Mouse (Mus musculus) heart, postnatal 10 days (tissue): ENCODE results near the gene Dcbld2. TPM values are rescaled to one million over a fixed set of nuclear protein-coding genes. Genes with fewer than 3 reads are reported as not detected.

Source experiments
- DNase-seq, 2 experiments: peaks; one replicate each; pipeline ENCODE4 v3.0.0; 2021
- intact Hi-C: fragments of 180-260 bp; cut with DNase I; formaldehyde crosslinking; loops from one replicate; pipeline ENCODE4 v1.15.1; 2025
- total RNA-seq, 2 experiments: library from RNA; stranded (reverse); gene quantifications; 2 replicates each; pipeline ENCODE4 v1.2.3; 2021

Dcbld2 gene
- total RNA-seq, 2 experiments from 2014 or later: 21.2 to 26.2 TPM

- peak; percentile 51 to 56 for DNase-seq
- intact Hi-C loops: loop anchor here (2.0 to 5.0 kb wide), 2 partner anchors 20 to 46 kb away; partner anchors contain the start of gene St3gal6
Measured at GRCm38 (mm10) chr16:58476363-58476762, 68.1 kb downstream of the Dcbld2 start.

GRCm38 (mm10) chr16:58479898-58480448 is 71.7 kb downstream of the Dcbld2 start:
- no peak for DNase-seq
- intact Hi-C loops: loop anchor here (5.0 kb wide), 1 partner anchor 42 kb away; the partner anchor contains the start of gene St3gal6

- peak in 1 of 2 experiments; percentile 25 for DNase-seq
- intact Hi-C loops: no loop called here
Measured at GRCm38 (mm10) chr16:58481219-58481905, 73.1 kb downstream of the Dcbld2 start.

GRCm38 (mm10) chr16:58481906-58482270 is 73.6 kb downstream of the Dcbld2 start:
- intact Hi-C loops: no loop called here
- no peak for DNase-seq

- DNase-seq: peak; percentile 22 to 26
Measured at GRCm38 (mm10) chr16:58482296-58482695, 74.1 kb downstream of the Dcbld2 start.

GRCm38 (mm10) chr16:58487861-58488260 is 79.6 kb downstream of the Dcbld2 start:
- intact Hi-C loops: no loop called here
- DNase-seq: no peak

More at GRCm38 (mm10) chr16:58482296-58482695, 74.1 kb downstream of the Dcbld2 start:
- intact Hi-C loops: no loop called here

- no peak for DNase-seq
- intact Hi-C loops: loop anchor here (2.0 kb wide), 1 partner anchor 20 kb away; no protein-coding TSS in a partner anchor
Measured at GRCm38 (mm10) chr16:58496791-58497190, 88.5 kb downstream of the Dcbld2 start.

GRCm38 (mm10) chr16:58497886-58498713 is 89.9 kb downstream of the Dcbld2 start:
- intact Hi-C loops: loop anchor here (2.0 kb wide), 1 partner anchor 21 kb away; no protein-coding TSS in a partner anchor
- no peak for DNase-seq

- peak in 1 of 2 experiments; percentile 35 for DNase-seq
- intact Hi-C loops: no loop called here
Measured at GRCm38 (mm10) chr16:58499172-58499584, 90.9 kb downstream of the Dcbld2 start.

GRCm38 (mm10) chr16:58499650-58500049 is 91.4 kb downstream of the Dcbld2 start:
- intact Hi-C loops: no loop called here
- no peak for DNase-seq

GRCm38 (mm10) chr16:58501760-58502301 is 93.6 kb downstream of the Dcbld2 start:
- intact Hi-C loops: no loop called here
- DNase-seq: peak in 1 of 2 experiments; percentile 32

- intact Hi-C loops: no loop called here
Measured at GRCm38 (mm10) chr16:58502566-58502965, 94.3 kb downstream of the Dcbld2 start.

GRCm38 (mm10) chr16:58504945-58505344 is 96.7 kb downstream of the Dcbld2 start:
- DNase-seq: no peak
- intact Hi-C loops: no loop called here

More at GRCm38 (mm10) chr16:58502566-58502965, 94.3 kb downstream of the Dcbld2 start:
- DNase-seq: no peak

GRCm38 (mm10) chr16:58512181-58512761 is 104.0 kb downstream of the Dcbld2 start:
- peak; percentile 58 to 73 for DNase-seq
- intact Hi-C loops: loop anchor here (5.0 kb wide), 1 partner anchor 45 kb away; no protein-coding TSS in a partner anchor

GRCm38 (mm10) chr16:58512887-58513286 is 104.6 kb downstream of the Dcbld2 start:
- intact Hi-C loops: loop anchor here (5.0 kb wide), 1 partner anchor 46 kb away; no protein-coding TSS in a partner anchor
- peak; percentile 65 to 67 for DNase-seq

GRCm38 (mm10) chr16:58513755-58514154 is 105.5 kb downstream of the Dcbld2 start:
- DNase-seq: peak; percentile 48 to 57
- intact Hi-C loops: loop anchor here (5.0 kb wide), 1 partner anchor 46 kb away; no protein-coding TSS in a partner anchor

- intact Hi-C loops: loop anchor here (5.0 kb wide), 1 partner anchor 47 kb away; no protein-coding TSS in a partner anchor
- peak in 1 of 2 experiments; percentile 29 for DNase-seq
Measured at GRCm38 (mm10) chr16:58514565-58514964, 106.3 kb downstream of the Dcbld2 start.

- DNase-seq: no peak
- intact Hi-C loops: loop anchor here (5.0 kb wide), 1 partner anchor 156 kb away; the partner anchor contains the start of gene Cpox
Measured at GRCm38 (mm10) chr16:58516161-58516560, 107.9 kb downstream of the Dcbld2 start.

- no peak for DNase-seq
- intact Hi-C loops: loop anchor here (5.0 kb wide), 1 partner anchor 155 kb away; the partner anchor contains the start of gene Cpox
Measured at GRCm38 (mm10) chr16:58516960-58517798, 108.9 kb downstream of the Dcbld2 start.
